Mouse (Mus musculus): ENCODE measurements around the gene Rhno1. TPM values are rescaled to one million over a fixed set of nuclear protein-coding genes. Genes with fewer than 3 reads are reported as not detected.

Rhno1 gene
- polyA plus RNA-seq, 1 experiment from 2014 or later: 101 TPM

- Histone ChIP-seq H3K9me3 (ENCODE audit: control insufficient read depth, low read length) (no peaks in the 10 kb centered on the region), H3K36me3 (ENCODE audit: control insufficient read depth, insufficient read depth, low read length) (peaks cover 10% of the 10 kb centered on the region), H3K4me1 (ENCODE audit: control insufficient read depth, insufficient read depth, low read length) (peaks cover 5% of the 10 kb centered on the region), H3K9ac (replicated peaks; ENCODE audit: low read length) (no peak overlapping the region), H3K4me3 (replicated peaks; ENCODE audit: low read depth, low read length) (no peak overlapping the region), H3K27me3 (ENCODE audit: control insufficient read depth, insufficient read depth, low read length) (no peaks in the 10 kb centered on the region), H3K4me2 (ENCODE audit: low read length) (no peak overlapping the region), H3K27ac (replicated peaks; ENCODE audit: low read depth, low read length) (no peak overlapping the region)
- no peak for DNase-seq
- 89% methylated on average over 5 of the region's 5 CpGs for WGBS
- ATAC-seq (ENCODE audit: low FRiP score, low TSS enrichment): no peak
These were observed 7.3 kb upstream of the Rhno1 start for GRCm38 (mm10) chr6:128370040-128370439.

GRCm38 (mm10) chr6:128366466-128366865 is 3.8 kb upstream of the Rhno1 start:
- no peak for DNase-seq
- ATAC-seq (ENCODE audit: low FRiP score, low TSS enrichment): no peak
- Histone ChIP-seq H3K4me3 (replicated peaks; ENCODE audit: low read depth, low read length) (no peak overlapping the region), H3K27me3 (ENCODE audit: control insufficient read depth, insufficient read depth, low read length) (no peaks in the 10 kb centered on the region), H3K9me3 (ENCODE audit: control insufficient read depth, low read length) (no peaks in the 10 kb centered on the region), H3K4me2 (ENCODE audit: low read length) (no peak overlapping the region), H3K4me1 (ENCODE audit: control insufficient read depth, insufficient read depth, low read length) (peaks cover 6% of the 10 kb centered on the region), H3K36me3 (ENCODE audit: control insufficient read depth, insufficient read depth, low read length) (peaks cover 4% of the 10 kb centered on the region), H3K9ac (replicated peaks; ENCODE audit: low read length) (no peak overlapping the region), H3K27ac (replicated peaks; ENCODE audit: low read depth, low read length) (no peak overlapping the region)
- WGBS: 97% methylated on average over 5 of the region's 5 CpGs

- no peaks in the 10 kb centered on the region for H3K27me3 ChIP-seq (ENCODE audit: control insufficient read depth, insufficient read depth, low read length)
- no peak overlapping the region for H3K9ac ChIP-seq (replicated peaks; ENCODE audit: low read length)
- no peaks in the 10 kb centered on the region for H3K9me3 ChIP-seq (ENCODE audit: control insufficient read depth, low read length)
- DNase-seq (no peak), ATAC-seq (ENCODE audit: low FRiP score, low TSS enrichment) (no peak)
- no peak overlapping the region for H3K4me2 ChIP-seq (ENCODE audit: low read length)
- peaks cover 12% of the 10 kb centered on the region for H3K4me1 ChIP-seq (ENCODE audit: control insufficient read depth, insufficient read depth, low read length)
- no peak overlapping the region for H3K4me3 ChIP-seq (replicated peaks; ENCODE audit: low read depth, low read length)
- H3K36me3 ChIP-seq (ENCODE audit: control insufficient read depth, insufficient read depth, low read length): no peaks in the 10 kb centered on the region
- no peak overlapping the region for H3K27ac ChIP-seq (replicated peaks; ENCODE audit: low read depth, low read length)
- WGBS: 82% methylated on average over 6 of the region's 6 CpGs
These were observed 2.0 kb upstream of the Rhno1 start for GRCm38 (mm10) chr6:128364721-128365120.

- Histone ChIP-seq H3K4me3 (replicated peaks; ENCODE audit: low read depth, low read length) (peak overlapping the region; percentile 74), H3K36me3 (ENCODE audit: control insufficient read depth, insufficient read depth, low read length) (peaks cover 6% of the 10 kb centered on the region), H3K4me2 (ENCODE audit: low read length) (peak overlapping the region; percentile 99), H3K9me3 (ENCODE audit: control insufficient read depth, low read length) (no peaks in the 10 kb centered on the region), H3K9ac (replicated peaks; ENCODE audit: low read length) (peak overlapping the region; percentile 80), H3K27me3 (ENCODE audit: control insufficient read depth, insufficient read depth, low read length) (no peaks in the 10 kb centered on the region), H3K4me1 (ENCODE audit: control insufficient read depth, insufficient read depth, low read length) (peaks cover 12% of the 10 kb centered on the region), H3K27ac (replicated peaks; ENCODE audit: low read depth, low read length) (peak overlapping the region; percentile 89)
- ATAC-seq (ENCODE audit: low FRiP score, low TSS enrichment): peak; percentile 15
- no peak for DNase-seq
- WGBS: under 1% methylated on average over 46 of the region's 46 CpGs
These were observed 505 bp upstream of the Rhno1 start for GRCm38 (mm10) chr6:128363007-128363825.

GRCm38 (mm10) chr6:128361901-128362300 is 810 bp downstream of the Rhno1 start:
- ATAC-seq (ENCODE audit: low FRiP score, low TSS enrichment): 0 out of 2 replicates have a peak, but pooled peaks have one; percentile 7
- Histone ChIP-seq H3K4me2 (ENCODE audit: low read length) (peak overlapping the region; percentile 99), H3K9me3 (ENCODE audit: control insufficient read depth, low read length) (no peaks in the 10 kb centered on the region), H3K27ac (replicated peaks; ENCODE audit: low read depth, low read length) (peak overlapping the region; percentile 89), H3K4me1 (ENCODE audit: control insufficient read depth, insufficient read depth, low read length) (peaks cover 12% of the 10 kb centered on the region), H3K36me3 (ENCODE audit: control insufficient read depth, insufficient read depth, low read length) (peaks cover 15% of the 10 kb centered on the region), H3K4me3 (replicated peaks; ENCODE audit: low read depth, low read length) (peak overlapping the region; percentile 74), H3K9ac (replicated peaks; ENCODE audit: low read length) (peak overlapping the region; percentile 80), H3K27me3 (ENCODE audit: control insufficient read depth, insufficient read depth, low read length) (no peaks in the 10 kb centered on the region)
- no peak for DNase-seq
- WGBS: 12% methylated on average over 9 of the region's 9 CpGs

- Histone ChIP-seq H3K27ac (replicated peaks; ENCODE audit: low read depth, low read length) (no peak overlapping the region), H3K9me3 (ENCODE audit: control insufficient read depth, low read length) (no peaks in the 10 kb centered on the region), H3K4me1 (ENCODE audit: control insufficient read depth, insufficient read depth, low read length) (peaks cover 23% of the 10 kb centered on the region), H3K9ac (replicated peaks; ENCODE audit: low read length) (no peak overlapping the region), H3K36me3 (ENCODE audit: control insufficient read depth, insufficient read depth, low read length) (peaks cover 15% of the 10 kb centered on the region), H3K4me3 (replicated peaks; ENCODE audit: low read depth, low read length) (no peak overlapping the region), H3K4me2 (ENCODE audit: low read length) (no peak overlapping the region), H3K27me3 (ENCODE audit: control insufficient read depth, insufficient read depth, low read length) (no peaks in the 10 kb centered on the region)
- WGBS: 9% methylated on average over 2 of the region's 2 CpGs
- DNase-seq (peak; percentile 84), ATAC-seq (ENCODE audit: low FRiP score, low TSS enrichment) (no peak)
These were observed 3.7 kb downstream of the Rhno1 start for GRCm38 (mm10) chr6:128358999-128359398.

GRCm38 (mm10) chr6:128355726-128356416 is 6.8 kb downstream of the Rhno1 start, which contains the start of gene Tulp3:
Gene Tulp3, minus strand, starts transcription at chr6:128355851.
- Histone ChIP-seq H3K4me1 (ENCODE audit: control insufficient read depth, insufficient read depth, low read length) (peaks cover 13% of the 10 kb centered on the region), H3K9me3 (ENCODE audit: control insufficient read depth, low read length) (no peaks in the 10 kb centered on the region), H3K4me2 (ENCODE audit: low read length) (peak within 1 kb of the TSS; percentile 70), H3K27ac (replicated peaks; ENCODE audit: low read depth, low read length) (peak within 1 kb of the TSS; percentile 85), H3K9ac (replicated peaks; ENCODE audit: low read length) (peak within 1 kb of the TSS; percentile 86), H3K36me3 (ENCODE audit: control insufficient read depth, insufficient read depth, low read length) (peaks cover 17% of the 10 kb centered on the region), H3K4me3 (replicated peaks; ENCODE audit: low read depth, low read length) (peak within 1 kb of the TSS; percentile 76), H3K27me3 (ENCODE audit: control insufficient read depth, insufficient read depth, low read length) (no peaks in the 10 kb centered on the region)
- WGBS: under 1% methylated on average over 41 of the region's 42 CpGs
- ATAC-seq (ENCODE audit: low FRiP score, low TSS enrichment) (peak; percentile 99), DNase-seq (peak; percentile 98)

- DNase-seq (peak; percentile 78), ATAC-seq (ENCODE audit: low FRiP score, low TSS enrichment) (peak; percentile 65)
- WGBS: under 1% methylated on average over 28 of the region's 28 CpGs
- H3K9me3 ChIP-seq (ENCODE audit: control insufficient read depth, low read length): no peaks in the 10 kb centered on the region
- peak overlapping the region; percentile 86 for H3K9ac ChIP-seq (replicated peaks; ENCODE audit: low read length)
- no peaks in the 10 kb centered on the region for H3K27me3 ChIP-seq (ENCODE audit: control insufficient read depth, insufficient read depth, low read length)
- peaks cover 22% of the 10 kb centered on the region for H3K36me3 ChIP-seq (ENCODE audit: control insufficient read depth, insufficient read depth, low read length)
- peak overlapping the region; percentile 70 for H3K4me2 ChIP-seq (ENCODE audit: low read length)
- peaks cover 12% of the 10 kb centered on the region for H3K4me1 ChIP-seq (ENCODE audit: control insufficient read depth, insufficient read depth, low read length)
- peak overlapping the region; percentile 76 for H3K4me3 ChIP-seq (replicated peaks; ENCODE audit: low read depth, low read length)
- peak overlapping the region; percentile 85 for H3K27ac ChIP-seq (replicated peaks; ENCODE audit: low read depth, low read length)
These were observed 7.5 kb downstream of the Rhno1 start for GRCm38 (mm10) chr6:128355201-128355681.
